Mouse (Mus musculus): ENCODE measurements at regions not wholly inside any gene's neighbourhood (a gene's known extent, or its start where the extent isn't known, plus 50 kb on each side); places are given as distances from the start of the nearest gene placed in this dataset.

DNA sequence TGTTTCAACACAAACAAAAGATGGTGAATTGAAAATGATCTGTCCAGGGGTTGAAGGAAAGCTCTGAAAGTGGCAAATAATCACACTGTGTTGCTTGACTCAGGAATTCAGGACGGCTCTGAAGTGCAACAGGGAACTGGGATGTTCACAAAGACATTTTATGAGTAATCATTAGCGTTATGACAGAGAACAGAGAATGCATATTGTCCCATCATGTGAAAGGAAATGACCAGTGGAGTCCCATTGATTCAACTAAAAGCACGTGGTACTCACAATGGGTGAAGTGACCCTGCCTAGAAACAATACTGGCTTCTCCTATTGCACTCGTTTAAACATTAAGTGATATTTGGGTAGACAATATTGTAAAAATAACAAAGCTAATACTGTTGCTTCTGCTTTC lies 466.1 kb downstream of the Hsfy2 start:
- TF ChIP-seq POLR2A (IDR thresholded peaks at IDR 0.05; ENCODE audit: low read depth, low read length), result no peak
- TF ChIP-seq CTCF (conservative IDR thresholded peaks at IDR 0.05; ENCODE audit: insufficient read depth, insufficient read length, low read depth, low read length), result no peak

Data from kidney, adult 2 months (tissue).